Mouse (Mus musculus) G1E-ER4 (cell line): ENCODE data around the gene Fads2. TPM values are rescaled to one million over a fixed set of nuclear protein-coding genes. Genes with fewer than 3 reads are reported as not detected.

Experiments
- GATA1 ChIP-seq: IDR thresholded peaks from one replicate; pipeline ENCODE4 v1.8.0; 2012; ENCODE audit warnings: low read length, inconsistent platforms
- polyA plus RNA-seq: library from polyadenylated mRNA; stranded (reverse); fragments of >175 nt; gene quantifications from 2 replicates; pipeline ENCODE4 v1.2.3, GENCODE M21; 2012

Gene Fads2
- polyA plus RNA-seq, 1 experiment, result 256 TPM

- no peak for TF ChIP-seq GATA1
These were observed 43.8 kb downstream of the Fads2 start for GRCm38 (mm10) chr19:10057486-10058351.

- TF ChIP-seq GATA1, result no peak
These were observed 44.9 kb downstream of the Fads2 start for GRCm38 (mm10) chr19:10056686-10057085.

GRCm38 (mm10) chr19:10055783-10056660 lies 45.5 kb downstream of the Fads2 start:
- no peak for TF ChIP-seq GATA1

- TF ChIP-seq GATA1, result no peak
These were observed 46.3 kb downstream of the Fads2 start for GRCm38 (mm10) chr19:10055261-10055660.

- no peak for TF ChIP-seq GATA1
These were observed 47.0 kb downstream of the Fads2 start for GRCm38 (mm10) chr19:10054361-10055075.

- no peak for TF ChIP-seq GATA1
These were observed 47.8 kb downstream of the Fads2 start for GRCm38 (mm10) chr19:10053692-10054260.

GRCm38 (mm10) chr19:10052698-10053097 lies 48.8 kb downstream of the Fads2 start:
- no peak for TF ChIP-seq GATA1

GRCm38 (mm10) chr19:10050438-10050837 lies 51.1 kb downstream of the Fads2 start:
- no peak for TF ChIP-seq GATA1

GRCm38 (mm10) chr19:10049533-10049932 lies 52.0 kb downstream of the Fads2 start:
- no peak for TF ChIP-seq GATA1

GRCm38 (mm10) chr19:10046983-10047382 lies 54.6 kb downstream of the Fads2 start:
- no peak for TF ChIP-seq GATA1

GRCm38 (mm10) chr19:10046346-10046745 lies 55.2 kb downstream of the Fads2 start:
- no peak for TF ChIP-seq GATA1

GRCm38 (mm10) chr19:10045707-10046106 lies 55.8 kb downstream of the Fads2 start:
- TF ChIP-seq GATA1, result peak; percentile 8

- TF ChIP-seq GATA1, result no peak
These were observed 57.9 kb downstream of the Fads2 start for GRCm38 (mm10) chr19:10043643-10044042.

GRCm38 (mm10) chr19:10042816-10043215 lies 58.7 kb downstream of the Fads2 start:
- no peak for TF ChIP-seq GATA1

- no peak for TF ChIP-seq GATA1
These were observed 59.3 kb downstream of the Fads2 start for GRCm38 (mm10) chr19:10042232-10042631.

- no peak for TF ChIP-seq GATA1
These were observed 60.0 kb downstream of the Fads2 start, which contains the start of gene Fads3 for GRCm38 (mm10) chr19:10041388-10042148. TSS of gene Fads3 (plus strand) at chr19:10041569.
